Mouse (Mus musculus): ENCODE results near the gene Mrps26.

Gene Mrps26

GRCm38 (mm10) chr2:130575873-130576272, 12.3 kb downstream of the Mrps26 start, which contains the start of gene Oxt:
Gene Oxt (plus strand): TSS chr2:130576173.
- DNase-seq (ENCODE audit: extremely low spot score, low spot score) = peak; percentile 21

DNA sequence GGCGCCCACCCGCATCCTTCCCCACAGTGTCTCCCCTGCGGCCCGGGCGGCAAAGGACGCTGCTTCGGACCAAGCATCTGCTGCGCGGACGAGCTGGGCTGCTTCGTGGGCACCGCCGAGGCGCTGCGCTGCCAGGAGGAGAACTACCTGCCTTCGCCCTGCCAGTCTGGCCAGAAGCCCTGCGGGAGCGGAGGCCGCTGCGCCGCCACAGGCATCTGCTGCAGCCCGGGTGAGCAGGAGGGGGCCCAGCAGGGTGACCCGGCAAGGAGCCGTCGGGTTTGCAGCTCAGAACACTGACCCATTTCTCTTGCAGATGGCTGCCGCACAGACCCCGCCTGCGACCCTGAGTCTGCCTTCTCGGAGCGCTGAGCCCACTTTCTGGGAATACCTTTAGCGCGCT, 13.0 kb downstream of the Mrps26 start:
- DNase-seq (ENCODE audit: extremely low spot score, low spot score) = peak; percentile 46

GRCm38 (mm10) chr2:130577021-130577420, 13.5 kb downstream of the Mrps26 start:
- no peak for DNase-seq (ENCODE audit: extremely low spot score, low spot score)

DNA sequence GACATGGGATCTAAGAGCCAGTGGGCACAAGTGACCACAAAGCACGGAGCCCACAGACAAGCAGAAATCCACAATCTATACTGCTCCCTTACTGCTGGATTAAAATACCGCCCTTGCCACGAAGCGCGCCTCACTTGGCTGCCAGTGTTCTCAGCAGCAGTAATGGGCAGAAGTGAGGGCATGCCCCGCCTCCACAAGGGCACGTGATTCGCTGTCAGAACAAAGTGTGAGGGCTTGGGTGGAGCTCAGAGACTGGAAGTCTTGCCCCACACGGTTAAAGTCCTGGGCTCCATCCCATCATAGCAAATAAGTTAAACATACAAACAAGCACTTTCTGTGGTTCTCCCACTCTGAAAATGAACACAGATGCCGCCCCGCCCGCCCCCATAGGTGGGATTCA, 14.1 kb downstream of the Mrps26 start:
- DNase-seq (ENCODE audit: extremely low spot score, low spot score) = peak; percentile 36

DNA sequence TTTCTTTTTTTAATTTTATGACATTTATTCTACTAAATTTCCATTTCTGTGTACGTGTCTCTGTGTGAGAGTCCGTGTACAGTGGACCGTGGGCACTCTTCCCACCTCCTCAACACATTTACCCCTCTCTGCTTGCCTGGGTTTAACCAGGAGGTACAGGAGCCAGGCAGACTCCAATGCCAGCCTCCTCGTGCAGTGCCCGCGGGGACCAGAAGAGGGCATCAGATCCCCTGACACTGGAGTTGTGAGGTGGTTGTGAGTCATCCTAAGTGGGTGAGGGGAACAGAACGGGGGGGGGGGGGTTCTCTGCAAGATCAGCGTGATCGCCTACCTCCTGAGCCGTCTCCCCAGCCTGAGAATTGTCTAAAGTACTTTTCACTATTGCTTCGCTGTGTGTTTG, 14.6 kb downstream of the Mrps26 start:
- DNase-seq (ENCODE audit: extremely low spot score, low spot score) = peak; percentile 62

DNA sequence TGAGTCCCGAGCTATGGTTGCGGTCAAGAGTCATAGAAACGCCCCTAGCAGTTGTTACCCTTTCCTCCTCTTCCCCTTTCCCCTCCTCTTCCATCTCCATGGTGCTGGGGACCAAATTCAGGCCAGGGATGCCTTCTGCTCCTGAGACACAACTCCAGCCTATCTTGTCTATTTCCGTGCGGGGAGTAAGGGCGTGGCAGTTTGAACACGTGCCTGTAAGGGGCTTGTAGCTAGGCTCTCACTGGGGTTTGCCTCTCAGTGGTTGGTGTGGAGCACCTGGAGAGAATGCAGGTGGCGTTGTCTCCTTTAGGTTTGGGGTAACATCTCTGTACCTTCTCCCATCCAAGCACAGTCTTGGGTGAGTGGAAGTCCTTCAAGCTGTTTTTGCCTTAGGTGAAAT, 16.2 kb downstream of the Mrps26 start:
- peak; percentile 33 for DNase-seq (ENCODE audit: extremely low spot score, low spot score)

DNA sequence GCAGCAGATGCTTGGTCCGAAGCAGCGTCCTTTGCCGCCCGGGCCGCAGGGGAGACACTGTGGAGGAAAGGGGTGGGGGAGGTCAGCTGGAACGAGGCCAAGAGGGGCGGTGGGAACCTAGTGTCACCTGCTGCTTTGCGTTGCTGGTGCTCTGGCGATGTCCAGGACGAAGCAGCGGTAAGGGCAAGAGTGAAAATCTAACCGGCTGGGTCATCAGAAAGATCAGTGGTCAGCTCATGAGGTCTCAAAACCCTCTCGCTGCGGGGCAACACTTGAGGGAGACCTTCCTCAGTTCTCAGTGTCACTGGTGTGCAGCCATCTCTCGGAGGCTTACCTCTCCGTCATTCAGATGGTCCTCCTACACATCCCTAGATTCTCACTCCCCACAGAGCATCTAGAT, 17.7 kb downstream of the Mrps26 start:
- peak; percentile 30 for DNase-seq (ENCODE audit: extremely low spot score, low spot score)

DNA sequence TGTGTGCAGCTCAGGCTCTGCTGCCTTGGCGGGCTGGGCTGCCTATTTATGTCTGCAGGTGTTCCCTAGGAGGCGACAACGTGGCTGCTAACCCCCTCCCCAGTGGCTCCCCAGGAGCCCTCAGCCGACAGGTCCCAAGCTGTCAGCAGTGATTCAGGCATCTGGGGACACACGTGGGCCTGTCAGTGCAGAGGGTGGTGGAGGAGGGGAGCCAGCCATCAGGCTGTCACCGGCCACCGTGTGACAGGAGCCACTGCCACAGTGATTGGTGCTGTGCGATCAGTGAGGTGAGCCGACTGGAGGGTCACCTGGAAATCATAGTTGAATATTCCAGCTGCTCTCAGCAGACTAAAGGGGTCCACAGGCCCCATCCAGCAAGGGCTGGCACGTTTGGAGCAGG, 19.0 kb downstream of the Mrps26 start, which contains the start of gene Avp:
TSS of gene Avp (minus strand) at position 3 of the 400 bp plus-strand sequence.
- no peak for DNase-seq (ENCODE audit: extremely low spot score, low spot score)

GRCm38 (mm10) chr2:130583902-130584560, 20.5 kb downstream of the Mrps26 start:
- DNase-seq (ENCODE audit: extremely low spot score, low spot score) = no peak

GRCm38 (mm10) chr2:130586016-130586415, 22.5 kb downstream of the Mrps26 start:
- DNase-seq (ENCODE audit: extremely low spot score, low spot score) = no peak

DNA sequence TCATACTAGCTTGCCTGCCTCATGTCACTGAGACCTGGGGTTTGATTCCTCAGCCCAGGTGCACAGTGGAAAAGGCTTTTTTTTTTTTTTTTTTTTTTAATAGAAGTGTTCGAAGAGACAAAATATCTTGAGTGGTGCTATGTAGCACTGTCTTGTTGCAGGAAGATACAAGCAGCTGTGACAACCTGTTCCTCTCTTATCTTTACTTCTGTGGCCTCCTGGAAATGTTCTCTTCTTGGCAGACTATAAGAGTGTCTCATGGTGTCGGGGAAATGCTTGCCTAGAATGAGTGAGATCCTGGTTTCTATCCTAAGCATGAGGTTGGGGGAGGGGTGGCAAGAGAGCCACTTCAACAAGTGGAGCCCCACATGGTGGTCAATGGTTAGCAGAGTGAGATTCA, 24.8 kb downstream of the Mrps26 start:
- DNase-seq (ENCODE audit: extremely low spot score, low spot score) = no peak

DNA sequence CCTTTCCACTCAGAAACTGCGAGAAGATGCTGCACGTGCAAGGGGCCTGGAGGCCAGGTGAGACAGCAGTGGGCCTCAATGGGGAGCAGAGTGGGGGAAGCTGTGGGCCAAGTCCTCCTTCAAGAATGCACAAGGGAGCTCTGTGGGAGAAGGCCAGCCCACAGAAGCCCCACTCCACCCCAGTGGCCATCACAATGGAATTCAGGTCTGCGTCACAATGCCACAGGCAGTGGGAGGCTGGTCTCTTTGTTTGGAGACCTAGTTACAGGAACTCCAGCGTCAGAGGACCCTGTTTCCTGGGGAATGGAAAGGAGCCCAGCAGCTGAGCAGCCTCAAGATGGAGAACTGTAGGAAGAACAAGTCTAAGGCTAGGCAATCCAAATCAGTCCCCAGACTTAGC, 25.6 kb downstream of the Mrps26 start:
- no peak for DNase-seq (ENCODE audit: extremely low spot score, low spot score)

GRCm38 (mm10) chr2:130589761-130590160, 26.2 kb downstream of the Mrps26 start:
- no peak for DNase-seq (ENCODE audit: extremely low spot score, low spot score)

DNA sequence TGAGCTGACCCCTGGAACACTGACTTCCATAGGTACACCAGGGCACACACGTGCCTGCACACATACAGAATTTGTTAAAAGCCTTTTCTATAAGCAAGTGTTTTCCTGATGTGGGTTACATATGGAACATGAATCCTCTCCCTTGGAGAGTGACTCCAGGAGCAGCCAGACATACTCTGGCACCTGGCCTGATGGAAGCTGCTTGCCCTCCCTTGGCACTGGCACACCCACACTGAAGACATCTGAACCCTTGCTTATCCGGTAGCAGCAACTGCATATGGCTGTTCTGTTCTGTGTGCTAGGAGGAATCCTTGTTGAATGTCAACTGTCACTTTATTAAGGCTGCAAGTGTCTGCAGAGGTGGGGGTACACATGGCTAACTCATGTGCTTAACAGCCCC, 27.5 kb downstream of the Mrps26 start:
- DNase-seq (ENCODE audit: extremely low spot score, low spot score) = no peak

GRCm38 (mm10) chr2:130595596-130595995, 32.1 kb downstream of the Mrps26 start:
- no peak for DNase-seq (ENCODE audit: extremely low spot score, low spot score)

GRCm38 (mm10) chr2:130597601-130598010, 34.1 kb downstream of the Mrps26 start:
- DNase-seq (ENCODE audit: extremely low spot score, low spot score) = no peak

- no peak for DNase-seq (ENCODE audit: extremely low spot score, low spot score)
Measured at GRCm38 (mm10) chr2:130598399-130598798, 34.9 kb downstream of the Mrps26 start.

GRCm38 (mm10) chr2:130602195-130602594, 38.7 kb downstream of the Mrps26 start:
- no peak for DNase-seq (ENCODE audit: extremely low spot score, low spot score)

DNA sequence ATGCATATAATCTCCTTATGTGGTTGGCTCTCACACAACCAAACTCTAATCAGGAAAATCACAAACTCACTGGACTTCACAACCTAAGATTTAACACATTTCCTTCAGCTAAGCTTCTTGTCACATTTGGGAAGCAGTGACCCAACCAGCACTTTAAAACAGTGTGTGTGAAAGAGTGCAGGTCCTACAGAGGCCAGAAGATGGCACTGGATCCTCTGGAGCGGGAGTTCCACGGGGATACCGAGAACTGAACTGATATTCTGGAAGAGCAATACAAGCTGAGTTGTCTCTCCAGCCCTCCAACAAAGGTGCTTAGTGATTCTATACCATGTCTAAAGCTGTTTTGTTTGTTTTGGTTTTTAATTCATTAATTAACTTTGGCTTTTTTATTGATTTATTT, 49.5 kb downstream of the Mrps26 start:
- DNase-seq (ENCODE audit: extremely low spot score, low spot score) = no peak
